Mouse (Mus musculus): Measurements from ENCODE around the gene Gpr89. TPM values are rescaled to one million over a fixed set of nuclear protein-coding genes. Genes with fewer than 3 reads are reported as not detected.

The Gpr89 gene
- 41.6 and 41.9 TPM in 2 replicates for polyA plus RNA-seq (2014; fragmentation: Nextera tagmentation; extraction: Ambion mirVana)

- no peak within 1 kb of the TSS for H3K27ac ChIP-seq (replicated peaks; ENCODE audit: low read depth, low read length)
- H3K9ac ChIP-seq (replicated peaks; ENCODE audit: low read length): peak within 1 kb of the TSS; percentile 89
- 0% methylated on average over 40 of the region's 40 CpGs for WGBS
- H3K4me2 ChIP-seq (ENCODE audit: low read depth, low read length): peak within 1 kb of the TSS; percentile 81
- ATAC-seq (replicated peaks; ENCODE audit: insufficient number of reproducible peaks, low FRiP score, low TSS enrichment, low read depth) (peak; percentile 94), DNase-seq (ENCODE audit: low spot score) (peak; percentile 95)
- H3K4me1 ChIP-seq (ENCODE audit: control insufficient read depth, insufficient read depth, low read length): no peaks in the 10 kb centered on the region
- H3K9me3 ChIP-seq (replicated peaks; ENCODE audit: control insufficient read depth, low read length): no peaks in the 10 kb centered on the region
- peak within 1 kb of the TSS; percentile 99 for H3K4me3 ChIP-seq (ENCODE audit: low read depth, low read length)
- H3K36me3 ChIP-seq (replicated peaks; ENCODE audit: control insufficient read depth, insufficient read depth, low read depth, low read length): no peaks in the 10 kb centered on the region
- H3K27me3 ChIP-seq (ENCODE audit: control insufficient read depth, insufficient read depth, low read length): no peaks in the 10 kb centered on the region
Observed at GRCm38 (mm10) chr3:96904851-96905541, at the start of gene Gpr89. TSS of gene Gpr89 (minus strand) at chr3:96905346.

- Histone ChIP-seq H3K4me1 (ENCODE audit: control insufficient read depth, insufficient read depth, low read length) (no peaks in the 10 kb centered on the region), H3K27ac (replicated peaks; ENCODE audit: low read depth, low read length) (no peak overlapping the region), H3K9me3 (replicated peaks; ENCODE audit: control insufficient read depth, low read length) (no peaks in the 10 kb centered on the region), H3K9ac (replicated peaks; ENCODE audit: low read length) (no peak overlapping the region), H3K27me3 (ENCODE audit: control insufficient read depth, insufficient read depth, low read length) (no peaks in the 10 kb centered on the region), H3K4me3 (ENCODE audit: low read depth, low read length) (no peak overlapping the region), H3K4me2 (ENCODE audit: low read depth, low read length) (no peak overlapping the region), H3K36me3 (replicated peaks; ENCODE audit: control insufficient read depth, insufficient read depth, low read depth, low read length) (no peaks in the 10 kb centered on the region)
- WGBS: 50% methylated on average over 14 of the region's 14 CpGs
- ATAC-seq (replicated peaks; ENCODE audit: insufficient number of reproducible peaks, low FRiP score, low TSS enrichment, low read depth): no peak
- DNase-seq (ENCODE audit: low spot score): no peak
Observed at GRCm38 (mm10) chr3:96953489-96954233, 48.5 kb upstream of the Gpr89 start.

- no peak for ATAC-seq (replicated peaks; ENCODE audit: insufficient number of reproducible peaks, low FRiP score, low TSS enrichment, low read depth)
- 86% methylated on average over 2 of the region's 2 CpGs for WGBS
- no peak overlapping the region for H3K27ac ChIP-seq (replicated peaks; ENCODE audit: low read depth, low read length)
- DNase-seq (ENCODE audit: low spot score): no peak
- no peak overlapping the region for H3K4me3 ChIP-seq (ENCODE audit: low read depth, low read length)
- no peak overlapping the region for H3K4me2 ChIP-seq (ENCODE audit: low read depth, low read length)
- no peaks in the 10 kb centered on the region for H3K9me3 ChIP-seq (replicated peaks; ENCODE audit: control insufficient read depth, low read length)
- no peaks in the 10 kb centered on the region for H3K4me1 ChIP-seq (ENCODE audit: control insufficient read depth, insufficient read depth, low read length)
- H3K9ac ChIP-seq (replicated peaks; ENCODE audit: low read length): no peak overlapping the region
- H3K36me3 ChIP-seq (replicated peaks; ENCODE audit: control insufficient read depth, insufficient read depth, low read depth, low read length): no peaks in the 10 kb centered on the region
- H3K27me3 ChIP-seq (ENCODE audit: control insufficient read depth, insufficient read depth, low read length): no peaks in the 10 kb centered on the region
Observed at GRCm38 (mm10) chr3:96942706-96943105, 37.6 kb upstream of the Gpr89 start.

GRCm38 (mm10) chr3:96938738-96939137 lies 33.6 kb upstream of the Gpr89 start:
- H3K36me3 ChIP-seq (replicated peaks; ENCODE audit: control insufficient read depth, insufficient read depth, low read depth, low read length): no peaks in the 10 kb centered on the region
- H3K27me3 ChIP-seq (ENCODE audit: control insufficient read depth, insufficient read depth, low read length): no peaks in the 10 kb centered on the region
- H3K9ac ChIP-seq (replicated peaks; ENCODE audit: low read length): no peak overlapping the region
- 0 out of 2 replicates have a peak overlapping the region, but pooled peaks have one; percentile 10 for H3K4me3 ChIP-seq (ENCODE audit: low read depth, low read length)
- no peaks in the 10 kb centered on the region for H3K4me1 ChIP-seq (ENCODE audit: control insufficient read depth, insufficient read depth, low read length)
- no peaks in the 10 kb centered on the region for H3K9me3 ChIP-seq (replicated peaks; ENCODE audit: control insufficient read depth, low read length)
- H3K4me2 ChIP-seq (ENCODE audit: low read depth, low read length): peak overlapping the region; percentile 27
- ATAC-seq (replicated peaks; ENCODE audit: insufficient number of reproducible peaks, low FRiP score, low TSS enrichment, low read depth) (peak; percentile 69), DNase-seq (ENCODE audit: low spot score) (peak; percentile 95)
- 10% methylated on average over 11 of the region's 11 CpGs for WGBS
- H3K27ac ChIP-seq (replicated peaks; ENCODE audit: low read depth, low read length): no peak overlapping the region

- no peaks in the 10 kb centered on the region for H3K27me3 ChIP-seq (ENCODE audit: control insufficient read depth, insufficient read depth, low read length)
- DNase-seq (ENCODE audit: low spot score) (no peak), ATAC-seq (replicated peaks; ENCODE audit: insufficient number of reproducible peaks, low FRiP score, low TSS enrichment, low read depth) (peak; percentile 41; the same call in 1 of the 2 replicates)
- no peak overlapping the region for H3K4me2 ChIP-seq (ENCODE audit: low read depth, low read length)
- H3K27ac ChIP-seq (replicated peaks; ENCODE audit: low read depth, low read length): no peak overlapping the region
- no peaks in the 10 kb centered on the region for H3K4me1 ChIP-seq (ENCODE audit: control insufficient read depth, insufficient read depth, low read length)
- H3K9ac ChIP-seq (replicated peaks; ENCODE audit: low read length): no peak overlapping the region
- no peak overlapping the region for H3K4me3 ChIP-seq (ENCODE audit: low read depth, low read length)
- no peaks in the 10 kb centered on the region for H3K36me3 ChIP-seq (replicated peaks; ENCODE audit: control insufficient read depth, insufficient read depth, low read depth, low read length)
- no peaks in the 10 kb centered on the region for H3K9me3 ChIP-seq (replicated peaks; ENCODE audit: control insufficient read depth, low read length)
- 35% methylated on average over 5 of the region's 5 CpGs for WGBS
Observed at GRCm38 (mm10) chr3:96937606-96938005, 32.5 kb upstream of the Gpr89 start.

- H3K36me3 ChIP-seq (replicated peaks; ENCODE audit: control insufficient read depth, insufficient read depth, low read depth, low read length): no peaks in the 10 kb centered on the region
- H3K9me3 ChIP-seq (replicated peaks; ENCODE audit: control insufficient read depth, low read length): no peaks in the 10 kb centered on the region
- H3K27me3 ChIP-seq (ENCODE audit: control insufficient read depth, insufficient read depth, low read length): no peaks in the 10 kb centered on the region
- DNase-seq (ENCODE audit: low spot score) (peak; percentile 87), ATAC-seq (replicated peaks; ENCODE audit: insufficient number of reproducible peaks, low FRiP score, low TSS enrichment, low read depth) (no peak)
- no peak overlapping the region for H3K27ac ChIP-seq (replicated peaks; ENCODE audit: low read depth, low read length)
- H3K9ac ChIP-seq (replicated peaks; ENCODE audit: low read length): no peak overlapping the region
- WGBS: 11% methylated on average over 6 of the region's 6 CpGs
- peaks cover 3% of the 10 kb centered on the region; the same call in 1 of the 2 replicates for H3K4me1 ChIP-seq (ENCODE audit: control insufficient read depth, insufficient read depth, low read length)
- H3K4me3 ChIP-seq (ENCODE audit: low read depth, low read length): no peak overlapping the region
- no peak overlapping the region for H3K4me2 ChIP-seq (ENCODE audit: low read depth, low read length)
Observed at GRCm38 (mm10) chr3:96936241-96936640, 31.1 kb upstream of the Gpr89 start.

- DNase-seq (ENCODE audit: low spot score) (peak; percentile 64), ATAC-seq (replicated peaks; ENCODE audit: insufficient number of reproducible peaks, low FRiP score, low TSS enrichment, low read depth) (peak; percentile 68)
- Histone ChIP-seq H3K36me3 (replicated peaks; ENCODE audit: control insufficient read depth, insufficient read depth, low read depth, low read length) (no peaks in the 10 kb centered on the region), H3K27ac (replicated peaks; ENCODE audit: low read depth, low read length) (no peak overlapping the region), H3K4me2 (ENCODE audit: low read depth, low read length) (no peak overlapping the region), H3K27me3 (ENCODE audit: control insufficient read depth, insufficient read depth, low read length) (no peaks in the 10 kb centered on the region), H3K4me1 (ENCODE audit: control insufficient read depth, insufficient read depth, low read length) (peaks cover 3% of the 10 kb centered on the region; the same call in 1 of the 2 replicates), H3K9ac (replicated peaks; ENCODE audit: low read length) (no peak overlapping the region), H3K4me3 (ENCODE audit: low read depth, low read length) (no peak overlapping the region), H3K9me3 (replicated peaks; ENCODE audit: control insufficient read depth, low read length) (no peaks in the 10 kb centered on the region)
- WGBS: 31% methylated on average over 5 of the region's 5 CpGs
Observed at GRCm38 (mm10) chr3:96931261-96931681, 26.1 kb upstream of the Gpr89 start.

- Histone ChIP-seq H3K4me1 (ENCODE audit: control insufficient read depth, insufficient read depth, low read length) (no peaks in the 10 kb centered on the region), H3K9ac (replicated peaks; ENCODE audit: low read length) (no peak within 1 kb of the TSS), H3K27me3 (ENCODE audit: control insufficient read depth, insufficient read depth, low read length) (no peaks in the 10 kb centered on the region), H3K36me3 (replicated peaks; ENCODE audit: control insufficient read depth, insufficient read depth, low read depth, low read length) (no peaks in the 10 kb centered on the region), H3K4me3 (ENCODE audit: low read depth, low read length) (no peak within 1 kb of the TSS), H3K4me2 (ENCODE audit: low read depth, low read length) (no peak within 1 kb of the TSS), H3K9me3 (replicated peaks; ENCODE audit: control insufficient read depth, low read length) (no peaks in the 10 kb centered on the region), H3K27ac (replicated peaks; ENCODE audit: low read depth, low read length) (no peak within 1 kb of the TSS)
- DNase-seq (ENCODE audit: low spot score): no peak
- WGBS: 67% methylated on average over 6 of the region's 6 CpGs
- no peak for ATAC-seq (replicated peaks; ENCODE audit: insufficient number of reproducible peaks, low FRiP score, low TSS enrichment, low read depth)
Observed at GRCm38 (mm10) chr3:96925920-96926319, 20.8 kb upstream of the Gpr89 start, which contains the start of gene Gja8. TSS of gene Gja8 (minus strand) at chr3:96926020.

All from embryonic facial prominence, embryonic 11.5 days (tissue).